Mouse (Mus musculus) midbrain, embryonic 16.5 days (tissue): ENCODE measurements around the gene Fgf8. TPM values are rescaled to one million over a fixed set of nuclear protein-coding genes. Genes with fewer than 3 reads are reported as not detected.

Source experiments
- ATAC-seq: fragments of 200-750 bp; cut with Nextera tagmentation; 2 replicates; pipeline ENCODE4 v1.8.0; 2017; ENCODE audit warnings: moderate TSS enrichment
- H3K27ac ChIP-seq: fragments of 300-500 bp; sonication (generic); 2 replicates; pipeline ENCODE4 v1.5.1; 2014; ENCODE audit warnings: mild to moderate bottlenecking, low read length, mixed read lengths
- H3K27me3 ChIP-seq: fragments of 300-500 bp; sonication (generic); 2 replicates; pipeline ENCODE4 v1.6.1; 2014; ENCODE audit warnings: low read depth, low read length, mixed read lengths; ENCODE audit not compliant: control insufficient read depth, insufficient read depth
- H3K36me3 ChIP-seq: fragments of 300-500 bp; sonication (generic); 2 replicates; pipeline ENCODE4 v1.6.1; 2014; ENCODE audit warnings: mild to moderate bottlenecking, low read length, moderate library complexity, mixed read lengths; ENCODE audit not compliant: control insufficient read depth, insufficient read depth
- H3K4me1 ChIP-seq: fragments of 300-500 bp; sonication (generic); 2 replicates; pipeline ENCODE4 v1.6.1; 2014; ENCODE audit warnings: mild to moderate bottlenecking, low read length, mixed read lengths; ENCODE audit not compliant: control insufficient read depth, insufficient read depth
- H3K4me2 ChIP-seq: fragments of 300-500 bp; sonication (generic); 2 replicates; pipeline ENCODE4 v1.6.1; 2014; ENCODE audit warnings: mild to moderate bottlenecking, low read length, mixed read lengths
- H3K4me3 ChIP-seq: fragments of 300-500 bp; sonication (generic); 2 replicates; pipeline ENCODE4 v1.5.1; 2014; ENCODE audit warnings: low read depth, mild to moderate bottlenecking, low read length, moderate library complexity, mixed read lengths
- H3K9ac ChIP-seq: fragments of 300-500 bp; sonication (generic); 2 replicates; pipeline ENCODE4 v1.6.1; 2014; ENCODE audit warnings: low read depth, low read length, mixed read lengths
- H3K9me3 ChIP-seq: fragments of 300-500 bp; sonication (generic); replicated peaks from 2 replicates; pipeline ENCODE4 v1.6.1; 2014; ENCODE audit warnings: mild to moderate bottlenecking, low read length, mixed read lengths; ENCODE audit not compliant: control insufficient read depth, poor library complexity, severe bottlenecking
- WGBS: fragments of 180-500 bp; shearing (Covaris S2); extraction: QIAGEN DNeasy Blood & Tissue Kit; methylation state at CpG from one replicate; pipeline ENCODE4 v1.1.7; 2014; 5-methylcytosine and 5-hydroxymethylcytosine counted together
- polyA plus RNA-seq: library from polyadenylated mRNA; unstranded; fragments of >200 nt; fragmentation: Nextera tagmentation; extraction: Ambion mirVana; gene quantifications from 2 replicates; pipeline ENCODE4 v1.2.1, GENCODE M21; 2015

The Fgf8 gene
- polyA plus RNA-seq, 1 experiment from 2014 or later: 0.23 TPM

DNA sequence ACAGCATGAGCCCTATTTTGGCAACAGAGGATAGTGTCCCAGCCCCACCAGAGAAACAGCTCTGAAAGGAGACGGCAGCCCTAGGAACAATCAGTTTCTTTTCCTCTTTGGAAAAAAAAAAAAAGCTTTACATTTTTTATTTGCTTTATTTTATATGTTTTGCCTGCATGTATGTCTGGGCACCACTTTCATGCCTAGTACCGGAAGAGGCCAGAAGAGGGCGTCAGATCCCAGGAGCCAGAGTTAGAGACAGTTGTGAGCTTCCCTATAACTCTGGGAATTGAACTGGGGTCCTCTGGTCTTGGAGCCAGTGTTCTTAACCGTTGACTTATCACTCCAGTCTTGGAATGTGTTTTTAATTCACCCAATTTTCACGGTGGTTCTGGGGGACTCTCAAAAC lies 20.5 kb downstream of the Fgf8 start:
- H3K9ac ChIP-seq: no peak overlapping the region

DNA sequence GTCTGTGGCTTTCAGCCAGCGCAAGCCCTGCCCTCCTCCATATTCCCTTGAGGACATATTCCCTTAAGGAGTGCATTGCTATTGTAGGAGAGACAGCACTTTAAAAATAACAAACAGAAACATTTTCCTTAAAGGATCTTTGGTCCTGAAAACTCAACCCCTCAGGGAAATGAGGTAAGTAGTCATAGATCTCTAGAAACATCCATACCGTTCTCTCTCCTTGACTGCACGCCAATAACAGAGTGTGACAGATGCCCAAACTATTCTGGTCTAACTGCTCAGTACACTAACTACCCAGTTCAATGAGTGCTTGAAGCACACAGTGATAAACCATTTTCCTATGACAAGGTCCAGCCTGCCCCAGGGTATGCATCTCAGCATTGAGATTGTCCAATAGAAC lies 24.4 kb downstream of the Fgf8 start:
- ATAC-seq: no peak
- H3K36me3 ChIP-seq: no peaks in the 10 kb centered on the region
- H3K9me3 ChIP-seq: no peaks in the 10 kb centered on the region
- 42% methylated on average over 3 of the region's 3 CpGs for WGBS
- peak overlapping the region; percentile 62 for H3K4me2 ChIP-seq
- H3K4me3 ChIP-seq: no peak overlapping the region
- H3K9ac ChIP-seq: peak overlapping the region; percentile 61; the same call in 1 of the 2 replicates
- H3K27ac ChIP-seq: peak overlapping the region; percentile 82; the same call in 1 of the 2 replicates
- H3K4me1 ChIP-seq: peaks cover 14% of the 10 kb centered on the region
- peaks cover 11% of the 10 kb centered on the region for H3K27me3 ChIP-seq

More for the DNA sequence above, 20.5 kb downstream of the Fgf8 start:
- peaks cover 22% of the 10 kb centered on the region for H3K27me3 ChIP-seq
- no peaks in the 10 kb centered on the region for H3K36me3 ChIP-seq
- ATAC-seq: no peak
- H3K4me2 ChIP-seq: no peak overlapping the region
- WGBS: 79% methylated on average over 5 of the region's 5 CpGs
- no peak overlapping the region for H3K27ac ChIP-seq
- H3K4me1 ChIP-seq: peaks cover 8% of the 10 kb centered on the region
- no peaks in the 10 kb centered on the region for H3K9me3 ChIP-seq
- no peak overlapping the region for H3K4me3 ChIP-seq

DNA sequence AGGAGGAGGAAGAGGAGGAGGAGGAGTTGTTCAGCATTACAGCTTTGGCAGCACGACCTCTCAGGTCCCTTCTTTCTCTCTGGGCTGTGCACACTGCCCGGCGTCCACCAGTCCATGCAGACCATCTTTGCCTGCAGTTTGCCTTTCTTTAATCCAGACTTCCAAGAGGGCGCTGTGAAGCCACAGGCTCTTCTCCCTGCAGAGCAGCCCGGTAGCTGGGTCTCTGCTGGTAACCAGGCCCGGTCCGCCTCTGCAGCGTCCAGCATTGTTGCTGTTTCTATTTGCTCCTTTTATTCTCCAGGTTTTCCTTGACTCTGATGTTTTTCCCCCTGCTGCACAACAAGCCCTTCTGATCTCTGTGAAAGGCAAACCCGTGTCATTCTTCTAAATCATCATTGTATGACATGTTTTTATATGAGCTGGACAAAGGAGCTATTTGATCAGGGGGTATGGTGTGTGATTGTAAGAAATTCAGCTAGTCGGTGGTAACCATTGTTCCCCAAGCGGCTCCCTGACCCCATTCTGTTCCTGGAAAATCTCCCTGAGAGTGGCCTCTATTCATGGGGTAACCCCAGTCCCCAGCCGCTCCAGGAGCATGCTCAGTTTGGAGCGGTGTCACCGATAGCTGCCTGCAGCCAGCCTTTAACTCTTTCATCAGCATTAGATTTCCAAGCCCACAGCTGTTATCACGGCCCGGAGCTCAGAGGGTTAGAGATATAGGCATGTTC lies 25.1 kb downstream of the Fgf8 start:
- peak; percentile 94 for ATAC-seq
- 2% methylated on average over 16 of the region's 16 CpGs for WGBS
- Histone ChIP-seq H3K9ac (peak overlapping the region; percentile 61), H3K27ac (peak overlapping the region; percentile 82), H3K4me3 (peak overlapping the region; percentile 35), H3K36me3 (no peaks in the 10 kb centered on the region), H3K27me3 (peaks cover 11% of the 10 kb centered on the region), H3K4me2 (peak overlapping the region; percentile 62), H3K9me3 (no peaks in the 10 kb centered on the region), H3K4me1 (peaks cover 14% of the 10 kb centered on the region)

DNA sequence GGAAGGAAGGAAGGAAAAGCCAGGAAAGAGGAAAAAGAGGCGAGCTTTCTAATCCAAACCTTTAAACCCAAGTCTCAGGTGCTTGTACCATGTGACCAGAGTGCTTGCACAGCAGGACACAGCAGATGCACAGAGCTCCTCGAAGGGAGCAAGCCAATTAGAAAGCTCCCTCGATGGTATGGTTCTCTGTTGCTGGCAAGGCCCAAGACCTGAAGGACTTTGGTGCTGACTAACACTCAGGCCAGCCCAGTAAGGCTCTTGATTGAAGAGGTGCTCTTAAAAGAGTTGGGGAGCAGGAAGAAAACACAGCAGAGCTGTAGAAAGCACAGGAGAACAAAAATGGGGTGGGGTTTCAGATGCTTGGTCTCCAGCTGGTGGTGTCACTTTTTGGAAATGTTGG lies 34.0 kb downstream of the Fgf8 start:
- ATAC-seq: no peak

DNA sequence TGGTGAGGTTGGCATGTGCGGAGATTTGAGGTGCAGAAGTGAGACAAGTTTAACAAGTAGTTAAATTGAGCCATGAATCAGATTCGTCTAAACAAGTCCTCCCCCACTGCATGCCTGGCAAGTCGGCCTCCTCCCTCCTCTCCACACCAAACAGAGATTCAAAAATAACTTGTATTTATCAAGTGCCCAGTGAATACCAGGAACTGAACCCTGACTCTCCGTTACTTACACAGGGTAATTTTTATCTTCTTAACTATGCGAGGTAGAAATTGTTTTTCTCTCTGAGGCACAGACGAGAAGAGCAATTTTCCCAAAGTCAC lies 46.5 kb downstream of the Fgf8 start:
- H3K4me2 ChIP-seq: no peak overlapping the region
- no peaks in the 10 kb centered on the region for H3K9me3 ChIP-seq
- H3K27ac ChIP-seq: no peak overlapping the region
- H3K36me3 ChIP-seq: no peaks in the 10 kb centered on the region
- ATAC-seq: no peak
- H3K27me3 ChIP-seq: peaks cover 10% of the 10 kb centered on the region
- no peaks in the 10 kb centered on the region for H3K4me1 ChIP-seq
- WGBS: 52% methylated on average over 6 of the region's 6 CpGs
- H3K4me3 ChIP-seq: no peak overlapping the region
- H3K9ac ChIP-seq: no peak overlapping the region

More for the DNA sequence above, 34.0 kb downstream of the Fgf8 start:
- Histone ChIP-seq H3K27ac (no peak overlapping the region), H3K27me3 (peaks cover 6% of the 10 kb centered on the region; the same call in 1 of the 2 replicates), H3K9ac (no peak overlapping the region), H3K4me2 (no peak overlapping the region), H3K36me3 (no peaks in the 10 kb centered on the region), H3K4me1 (no peaks in the 10 kb centered on the region), H3K9me3 (no peaks in the 10 kb centered on the region), H3K4me3 (no peak overlapping the region)
- WGBS: 65% methylated on average over 3 of the region's 3 CpGs

DNA sequence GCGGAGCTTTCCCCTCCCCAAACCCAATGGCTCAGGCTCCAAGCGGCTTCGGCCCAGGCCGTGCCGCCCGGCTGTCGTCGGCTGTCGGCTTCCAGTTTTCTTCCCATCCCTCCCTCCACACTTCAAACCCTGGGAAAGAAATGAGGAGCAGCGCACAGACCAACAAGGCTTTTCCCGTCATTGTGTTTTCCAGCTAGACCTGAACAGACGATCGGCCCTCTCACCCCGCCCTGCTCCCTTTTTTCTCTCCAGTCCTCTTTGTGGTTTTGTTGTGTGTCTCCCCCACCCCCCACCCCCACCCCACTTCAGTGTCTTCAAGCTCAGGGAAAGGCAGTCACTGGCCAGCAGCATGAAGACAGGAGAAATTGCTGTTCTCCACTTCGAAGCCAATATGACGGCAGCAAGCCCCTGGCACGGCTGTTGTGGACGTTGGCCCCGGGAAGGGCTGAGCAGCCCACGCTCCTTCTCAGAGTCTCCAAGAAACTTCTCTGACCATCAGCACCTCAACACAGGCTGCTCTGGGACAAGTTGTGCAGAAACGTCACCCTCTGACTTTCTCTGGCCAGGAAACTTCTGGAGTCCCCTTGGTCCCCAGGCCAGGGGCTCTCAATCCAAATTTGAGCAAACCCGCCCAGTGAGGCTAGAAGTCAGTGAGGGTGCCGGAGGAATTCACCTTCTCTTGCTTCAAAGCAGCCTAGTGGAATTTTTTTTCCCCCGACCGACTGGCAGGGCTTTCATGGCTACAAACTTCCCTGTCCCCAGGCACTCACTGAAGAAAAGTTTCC lies 47.0 kb downstream of the Fgf8 start:
- no peaks in the 10 kb centered on the region for H3K9me3 ChIP-seq
- no peak overlapping the region for H3K27ac ChIP-seq
- no peak overlapping the region for H3K4me3 ChIP-seq
- H3K36me3 ChIP-seq: no peaks in the 10 kb centered on the region
- peaks cover 10% of the 10 kb centered on the region for H3K27me3 ChIP-seq
- H3K4me1 ChIP-seq: no peaks in the 10 kb centered on the region
- 17% methylated on average over 25 of the region's 25 CpGs for WGBS
- ATAC-seq: no peak
- peak overlapping the region; percentile 20; the same call in 1 of the 2 replicates for H3K9ac ChIP-seq
- H3K4me2 ChIP-seq: peak overlapping the region; percentile 9; the same call in 1 of the 2 replicates

DNA sequence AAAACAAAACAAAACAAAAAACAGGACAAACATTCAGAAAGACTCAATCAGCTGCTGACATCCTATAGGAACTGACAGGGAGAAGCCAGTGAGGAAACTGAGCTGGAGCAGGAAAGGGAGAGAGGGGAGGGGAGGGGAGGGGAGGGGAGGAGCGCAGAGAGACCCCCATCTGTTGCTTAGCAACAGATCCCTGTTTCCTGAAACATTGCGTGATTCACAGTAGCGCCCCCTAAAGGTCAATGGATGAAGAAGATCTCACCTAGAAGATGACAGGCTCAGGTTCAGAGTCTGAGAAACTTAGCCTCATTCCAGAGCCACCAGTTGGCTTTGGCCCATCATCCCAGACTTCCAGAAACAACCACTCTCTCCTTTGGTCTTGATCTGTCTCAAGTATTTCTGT lies 48.7 kb downstream of the Fgf8 start:
- Histone ChIP-seq H3K4me3 (no peak overlapping the region), H3K27me3 (peaks cover 10% of the 10 kb centered on the region), H3K27ac (no peak overlapping the region), H3K9ac (no peak overlapping the region), H3K36me3 (no peaks in the 10 kb centered on the region), H3K4me1 (no peaks in the 10 kb centered on the region), H3K9me3 (no peaks in the 10 kb centered on the region), H3K4me2 (no peak overlapping the region)
- ATAC-seq: no peak
- WGBS: 27% methylated on average over 3 of the region's 3 CpGs

DNA sequence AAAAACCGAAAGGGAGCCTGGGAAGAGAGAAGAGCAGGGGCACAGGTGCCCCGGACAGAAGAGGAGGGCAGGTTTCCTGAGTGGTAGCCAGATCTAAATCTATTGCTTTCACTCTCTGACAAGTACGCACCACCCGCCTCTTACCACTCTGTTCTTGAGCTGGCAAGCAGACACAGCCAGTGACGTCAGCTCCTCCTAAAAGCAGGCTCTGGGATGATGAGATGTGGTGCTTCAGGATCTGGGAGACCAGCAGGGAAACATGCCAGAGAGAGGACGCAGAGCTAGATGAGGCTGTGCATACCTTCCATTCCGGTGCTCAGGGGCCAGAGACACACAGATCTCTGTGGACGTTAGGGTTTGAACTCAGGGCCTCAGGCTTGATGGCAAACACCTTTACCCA lies 50.5 kb downstream of the Fgf8 start:
- Histone ChIP-seq H3K4me1 (no peaks in the 10 kb centered on the region), H3K27ac (no peak overlapping the region), H3K4me3 (no peak overlapping the region), H3K36me3 (no peaks in the 10 kb centered on the region), H3K4me2 (no peak overlapping the region), H3K27me3 (peaks cover 10% of the 10 kb centered on the region), H3K9ac (no peak overlapping the region), H3K9me3 (no peaks in the 10 kb centered on the region)
- 95% methylated on average over 8 of the region's 8 CpGs for WGBS
- ATAC-seq: no peak

DNA sequence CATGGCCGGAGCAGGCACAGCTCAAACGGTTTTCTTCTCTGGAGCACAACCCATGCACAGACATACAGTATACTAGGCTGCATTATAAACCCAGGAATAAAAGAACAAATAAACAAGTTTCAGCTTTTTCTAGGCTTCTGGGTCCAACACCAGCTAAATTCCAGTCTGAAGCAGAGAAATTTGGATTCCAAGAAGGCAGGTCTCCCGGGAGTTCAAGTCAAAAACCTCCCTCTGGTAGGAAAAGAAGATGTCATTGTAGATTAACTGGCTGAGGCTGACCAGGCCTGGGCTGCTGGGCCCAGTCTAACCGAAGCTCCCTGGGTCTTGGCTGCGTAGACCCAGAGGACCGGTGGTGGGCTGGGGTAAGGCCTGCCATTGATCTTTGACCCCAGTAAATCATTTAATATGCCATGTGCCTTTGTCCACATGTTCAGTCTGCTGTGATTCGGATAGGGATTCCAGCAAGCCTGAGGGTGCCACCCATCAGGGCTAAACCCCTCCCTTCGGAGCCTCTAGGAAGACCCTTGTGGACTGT lies 51.6 kb downstream of the Fgf8 start:
- no peaks in the 10 kb centered on the region for H3K4me1 ChIP-seq
- no peak overlapping the region for H3K27ac ChIP-seq
- H3K4me3 ChIP-seq: no peak overlapping the region
- H3K27me3 ChIP-seq: peaks cover 10% of the 10 kb centered on the region
- H3K4me2 ChIP-seq: no peak overlapping the region
- WGBS: 62% methylated on average over 8 of the region's 8 CpGs
- no peak overlapping the region for H3K9ac ChIP-seq
- no peaks in the 10 kb centered on the region for H3K9me3 ChIP-seq
- H3K36me3 ChIP-seq: no peaks in the 10 kb centered on the region
- no peak for ATAC-seq
